ENCODE assay signal across 7 mouse cellular contexts in genomic region chr8:108759511-108760330, GRCm38 (mm10).
DNase-seq lines count a peak whose midpoint lies in the region; ATAC-seq lines count a peak whose summit lies in the region.

No protein-coding gene starts in this region.

- peak; percentile 75 for DNase-seq in ES-CJ7 (ENCODE audit: low read depth, low spot score)
- peak; percentile 56 for DNase-seq in adipocyte (ENCODE audit: low spot score)
- DNase-seq in embryo, embryonic 11 days, result peak; percentile 72
- peak; percentile 72 to 83 for DNase-seq in kidney, postnatal 25 days
- peak; percentile 74 for DNase-seq in lung, postnatal 25 days (ENCODE audit: low spot score)
- peak; percentile 69 for DNase-seq in right cerebral cortex, postnatal 14 days

- ATAC-seq in granulocyte monocyte progenitor cell, adult 5-6 weeks (replicated peaks; ENCODE audit: poor library complexity, severe bottlenecking), result peak; percentile 75

Comparison
In these comparisons a context has a peak if more than half of its experiments do, and no peak if none do; other contexts are left out.
1. Peak in every context shown above with its lines: DNase-seq and ATAC-seq.